Mouse (Mus musculus): ENCODE results near the gene Chd3. TPM values are rescaled to one million over a fixed set of nuclear protein-coding genes. Genes with fewer than 3 reads are reported as not detected.

The Chd3 gene
- polyA plus RNA-seq, 1 experiment from 2014 or later, result 8.7 TPM

- Histone ChIP-seq H3K4me2 (ENCODE audit: low read depth, low read length) (peak overlapping the region; percentile 87), H3K4me1 (ENCODE audit: insufficient read depth) (peaks cover 48% of the 10 kb centered on the region)
Observed at GRCm38 (mm10) chr11:69367616-69368355, 1.4 kb downstream of the Chd3 start.

GRCm38 (mm10) chr11:69366855-69367615, 2.2 kb downstream of the Chd3 start:
- ATAC-seq (no peak), DNase-seq (no peak)
- peaks cover 20% of the 10 kb centered on the region for H3K27me3 ChIP-seq (ENCODE audit: insufficient read depth, low read length)
- no peak for TF ChIP-seq CTCF (IDR thresholded peaks at IDR 0.05; ENCODE audit: low read depth)
- no peak for TF ChIP-seq EP300 (IDR thresholded peaks at IDR 0.05; ENCODE audit: low read depth)
- H3K27ac ChIP-seq (ENCODE audit: low read depth), result peak overlapping the region; percentile 91
- H3K4me2 ChIP-seq (ENCODE audit: low read depth, low read length), result peak overlapping the region; percentile 87
- under 1% methylated on average over 22 of the region's 22 CpGs for WGBS (ENCODE audit: insufficient replicate concordance)
- H3K9me3 ChIP-seq (ENCODE audit: low read length), result no peaks in the 10 kb centered on the region
- H3K36me3 ChIP-seq (replicated peaks; ENCODE audit: insufficient read depth, low read length), result no peaks in the 10 kb centered on the region
- peak overlapping the region; percentile 83 for H3K4me3 ChIP-seq (ENCODE audit: low read depth, low read length)
- peaks cover 43% of the 10 kb centered on the region for H3K4me1 ChIP-seq (ENCODE audit: insufficient read depth)
- peak overlapping the region; percentile 92 for H3K9ac ChIP-seq (replicated peaks)

More at GRCm38 (mm10) chr11:69367616-69368355, 1.4 kb downstream of the Chd3 start:
- H3K27me3 ChIP-seq (ENCODE audit: insufficient read depth, low read length), result peaks cover 20% of the 10 kb centered on the region
- no peaks in the 10 kb centered on the region for H3K36me3 ChIP-seq (replicated peaks; ENCODE audit: insufficient read depth, low read length)
- 2% methylated on average over 22 of the region's 22 CpGs for WGBS (ENCODE audit: insufficient replicate concordance)
- H3K9me3 ChIP-seq (ENCODE audit: low read length), result no peaks in the 10 kb centered on the region
- DNase-seq (peak; percentile 49), ATAC-seq (no peak)
- peak overlapping the region; percentile 91 for H3K27ac ChIP-seq (ENCODE audit: low read depth)
- no peak for TF ChIP-seq EP300 (IDR thresholded peaks at IDR 0.05; ENCODE audit: low read depth)
- TF ChIP-seq CTCF (IDR thresholded peaks at IDR 0.05; ENCODE audit: low read depth), result no peak
- H3K9ac ChIP-seq (replicated peaks), result peak overlapping the region; percentile 92
- peak overlapping the region; percentile 83 for H3K4me3 ChIP-seq (ENCODE audit: low read depth, low read length)

- DNase-seq (peak; percentile 89), ATAC-seq (peak; percentile 48)
- H3K36me3 ChIP-seq (replicated peaks; ENCODE audit: insufficient read depth, low read length), result peaks cover 7% of the 10 kb centered on the region; the same call in 1 of the 2 replicates
- peak overlapping the region; percentile 92 for H3K9ac ChIP-seq (replicated peaks)
- TF ChIP-seq EP300 (IDR thresholded peaks at IDR 0.05; ENCODE audit: low read depth), result no peak
- TF ChIP-seq CTCF (IDR thresholded peaks at IDR 0.05; ENCODE audit: low read depth), result no peak
- under 1% methylated on average over 26 of the region's 26 CpGs for WGBS (ENCODE audit: insufficient replicate concordance)
- peak overlapping the region; percentile 83 for H3K4me3 ChIP-seq (ENCODE audit: low read depth, low read length)
- H3K27me3 ChIP-seq (ENCODE audit: insufficient read depth, low read length), result peaks cover 20% of the 10 kb centered on the region
- peaks cover 43% of the 10 kb centered on the region for H3K4me1 ChIP-seq (ENCODE audit: insufficient read depth)
- peak overlapping the region; percentile 87 for H3K4me2 ChIP-seq (ENCODE audit: low read depth, low read length)
- no peaks in the 10 kb centered on the region for H3K9me3 ChIP-seq (ENCODE audit: low read length)
- peak overlapping the region; percentile 91 for H3K27ac ChIP-seq (ENCODE audit: low read depth)
Observed at GRCm38 (mm10) chr11:69366157-69366854, 2.9 kb downstream of the Chd3 start.

GRCm38 (mm10) chr11:69365722-69366121, 3.5 kb downstream of the Chd3 start:
- H3K9me3 ChIP-seq (ENCODE audit: low read length), result no peaks in the 10 kb centered on the region
- peak overlapping the region; percentile 83; the same call in 1 of the 2 replicates for H3K4me3 ChIP-seq (ENCODE audit: low read depth, low read length)
- peak overlapping the region; percentile 86 for H3K27ac ChIP-seq (ENCODE audit: low read depth)
- WGBS (ENCODE audit: insufficient replicate concordance), result 41% methylated on average over 6 of the region's 6 CpGs
- ATAC-seq, result no peak
- 0 out of 2 replicates have a peak overlapping the region, but pooled peaks have one; percentile 21 for H3K9ac ChIP-seq (replicated peaks)
- peaks cover 20% of the 10 kb centered on the region for H3K27me3 ChIP-seq (ENCODE audit: insufficient read depth, low read length)
- H3K36me3 ChIP-seq (replicated peaks; ENCODE audit: insufficient read depth, low read length), result peaks cover 11% of the 10 kb centered on the region; the same call in 1 of the 2 replicates
- H3K4me2 ChIP-seq (ENCODE audit: low read depth, low read length), result peak overlapping the region; percentile 87
- H3K4me1 ChIP-seq (ENCODE audit: insufficient read depth), result peaks cover 40% of the 10 kb centered on the region
- no peak for DNase-seq
- TF ChIP-seq EP300 (IDR thresholded peaks at IDR 0.05; ENCODE audit: low read depth), result no peak
- no peak for TF ChIP-seq CTCF (IDR thresholded peaks at IDR 0.05; ENCODE audit: low read depth)

GRCm38 (mm10) chr11:69364910-69365309, 4.3 kb downstream of the Chd3 start:
- Histone ChIP-seq H3K27ac (ENCODE audit: low read depth) (peak overlapping the region; percentile 84), H3K9ac (replicated peaks) (peak overlapping the region; percentile 50; the same call in 1 of the 2 replicates), H3K27me3 (ENCODE audit: insufficient read depth, low read length) (peaks cover 20% of the 10 kb centered on the region), H3K9me3 (ENCODE audit: low read length) (no peaks in the 10 kb centered on the region), H3K4me2 (ENCODE audit: low read depth, low read length) (peak overlapping the region; percentile 62), H3K36me3 (replicated peaks; ENCODE audit: insufficient read depth, low read length) (peaks cover 14% of the 10 kb centered on the region; the same call in 1 of the 2 replicates), H3K4me3 (ENCODE audit: low read depth, low read length) (peak overlapping the region; percentile 32), H3K4me1 (ENCODE audit: insufficient read depth) (peaks cover 37% of the 10 kb centered on the region)
- 29% methylated on average over 6 of the region's 6 CpGs for WGBS (ENCODE audit: insufficient replicate concordance)
- TF ChIP-seq CTCF (IDR thresholded peaks at IDR 0.05; ENCODE audit: low read depth) (no peak), EP300 (IDR thresholded peaks at IDR 0.05; ENCODE audit: low read depth) (no peak)
- peak; percentile 87 for ATAC-seq
- DNase-seq, result peak; percentile 90
